Mouse (Mus musculus) limb, embryonic 12.5 days (tissue): ENCODE data around the gene Mmd2. TPM values are rescaled to one million over a fixed set of nuclear protein-coding genes. Genes with fewer than 3 reads are reported as not detected.

Experiments used
- ATAC-seq: fragments of 200-750 bp; cut with Nextera tagmentation; 2 replicates; pipeline ENCODE4 v1.8.0; 2017; ENCODE audit warnings: low read depth, moderate TSS enrichment; ENCODE audit not compliant: insufficient number of reproducible peaks, insufficient read depth, low FRiP score, low TSS enrichment
- H3K27ac ChIP-seq: fragments of 300-500 bp; sonication (generic); 2 replicates; pipeline ENCODE4 v1.5.1; 2016; ENCODE audit warnings: mild to moderate bottlenecking, moderate library complexity
- H3K27me3 ChIP-seq: fragments of 300-500 bp; sonication (generic); 2 replicates; pipeline ENCODE4 v1.6.1; 2016; ENCODE audit warnings: mild to moderate bottlenecking, moderate library complexity
- H3K36me3 ChIP-seq: fragments of 300-500 bp; sonication (generic); 2 replicates; pipeline ENCODE4 v1.6.1; 2016; ENCODE audit warnings: mild to moderate bottlenecking, moderate library complexity
- H3K4me1 ChIP-seq: fragments of 300-500 bp; sonication (generic); replicated peaks from 2 replicates; pipeline ENCODE4 v1.6.1; 2016
- H3K4me2 ChIP-seq: fragments of 300-500 bp; sonication (generic); 2 replicates; pipeline ENCODE4 v1.6.1; 2016; ENCODE audit warnings: mild to moderate bottlenecking, moderate library complexity
- H3K4me3 ChIP-seq: fragments of 300-500 bp; sonication (generic); replicated peaks from 2 replicates; pipeline ENCODE4 v1.5.1; 2016; ENCODE audit warnings: mild to moderate bottlenecking
- H3K9ac ChIP-seq: fragments of 300-500 bp; sonication (generic); replicated peaks from 2 replicates; pipeline ENCODE4 v1.6.1; 2016; ENCODE audit warnings: mild to moderate bottlenecking, moderate library complexity
- H3K9me3 ChIP-seq: fragments of 300-500 bp; sonication (generic); 2 replicates; pipeline ENCODE4 v1.6.1; 2016; ENCODE audit warnings: mild to moderate bottlenecking, moderate library complexity
- WGBS: fragments of 180-500 bp; shearing (Covaris S2); methylation state at CpG from one replicate; pipeline ENCODE4 v1.1.7; 2016; 5-methylcytosine and 5-hydroxymethylcytosine counted together
- polyA plus RNA-seq: library from polyadenylated mRNA; unstranded; fragments of >200 nt; fragmentation: Nextera tagmentation; extraction: Ambion mirVana; gene quantifications from 2 replicates; pipeline ENCODE4 v1.2.1, GENCODE M21; 2016

Gene Mmd2
- polyA plus RNA-seq, 1 experiment from 2014 or later = 1.2 TPM

DNA sequence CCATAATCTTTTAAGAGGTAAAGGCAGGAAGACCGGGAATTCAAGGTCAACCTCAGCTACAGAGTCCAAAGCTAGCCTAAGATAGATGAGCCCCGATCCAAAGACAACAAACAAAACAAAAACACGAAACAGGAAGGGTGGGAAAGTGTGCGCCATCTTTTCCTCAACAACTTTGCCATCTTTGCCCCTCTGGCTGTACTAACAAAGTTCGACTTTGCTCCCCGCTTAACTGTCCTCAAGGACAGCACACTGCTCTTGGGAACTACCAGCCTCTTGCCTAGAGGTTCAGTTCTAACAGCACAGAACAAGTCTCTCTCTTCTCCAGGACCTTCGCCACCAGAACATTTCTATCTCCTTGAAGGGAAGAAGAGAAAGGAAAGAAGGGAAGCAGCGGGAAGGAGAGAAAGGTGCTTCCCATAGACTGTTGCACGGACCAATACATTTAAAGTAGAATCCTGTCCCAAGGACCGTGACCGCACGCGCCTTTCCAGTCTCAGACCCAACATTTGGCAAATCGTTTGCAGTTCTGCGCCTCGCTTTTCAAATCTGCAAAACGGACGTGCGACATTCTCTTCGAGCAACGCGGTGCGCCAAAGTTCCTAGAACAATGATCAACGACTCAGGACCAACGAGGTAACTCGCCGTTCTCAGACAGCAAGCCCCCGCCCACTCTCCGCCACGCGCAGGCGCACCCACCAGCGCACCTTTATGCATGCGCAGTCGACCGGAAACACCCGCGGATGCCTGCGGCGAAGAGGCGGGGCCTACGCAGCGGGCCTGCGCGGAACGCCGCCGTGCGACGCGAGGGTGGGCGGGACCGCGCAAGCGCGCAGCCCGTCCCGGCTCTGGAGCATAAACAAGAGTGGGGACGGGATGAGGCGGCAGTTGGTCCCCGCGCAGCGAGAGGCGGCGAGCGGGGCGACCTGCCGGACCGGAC is 20.4 kb upstream of the Mmd2 start:
- ATAC-seq = peak; percentile 97
- Histone ChIP-seq H3K27ac (peak overlapping the region; percentile 83), H3K9ac (peak overlapping the region; percentile 89), H3K4me2 (peak overlapping the region; percentile 81), H3K9me3 (no peaks in the 10 kb centered on the region), H3K36me3 (peaks cover 20% of the 10 kb centered on the region), H3K27me3 (no peaks in the 10 kb centered on the region), H3K4me3 (peak overlapping the region; percentile 98), H3K4me1 (peaks cover 12% of the 10 kb centered on the region)
- WGBS = under 1% methylated on average over 69 of the region's 69 CpGs

DNA sequence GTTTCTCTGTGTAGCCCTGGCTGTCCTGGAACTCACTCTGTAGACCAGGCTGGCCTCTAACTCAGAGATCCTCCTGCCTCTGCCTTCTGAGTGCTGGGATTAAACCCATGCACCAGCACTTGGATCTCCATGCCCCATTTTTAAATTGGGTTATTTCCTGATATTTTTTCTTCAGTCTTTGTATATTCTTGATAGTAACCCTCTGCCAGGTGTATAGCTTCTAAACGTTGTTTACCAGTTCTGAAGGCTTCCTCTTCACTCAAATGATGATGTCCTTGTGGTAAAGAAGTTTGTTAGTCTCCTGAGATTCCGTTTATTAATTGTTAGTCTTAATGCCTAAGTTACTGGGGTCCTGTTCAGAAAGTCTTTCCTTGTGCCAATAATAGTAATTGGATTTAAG is 18.8 kb upstream of the Mmd2 start, which contains the start of gene Wipi2:
TSS of gene Wipi2 (plus strand) at position 301 of the 400 bp plus-strand sequence.
- Histone ChIP-seq H3K27ac (0 out of 2 replicates have a peak within 1 kb of the TSS, but pooled peaks have one; percentile 83), H3K9me3 (no peaks in the 10 kb centered on the region), H3K4me3 (peak within 1 kb of the TSS; percentile 98), H3K27me3 (no peaks in the 10 kb centered on the region), H3K4me1 (peaks cover 12% of the 10 kb centered on the region), H3K36me3 (peaks cover 7% of the 10 kb centered on the region; the same call in 1 of the 2 replicates), H3K9ac (peak within 1 kb of the TSS; percentile 89), H3K4me2 (peak within 1 kb of the TSS; percentile 81)
- 86% methylated on average over 2 of the region's 2 CpGs for WGBS
- ATAC-seq = no peak

DNA sequence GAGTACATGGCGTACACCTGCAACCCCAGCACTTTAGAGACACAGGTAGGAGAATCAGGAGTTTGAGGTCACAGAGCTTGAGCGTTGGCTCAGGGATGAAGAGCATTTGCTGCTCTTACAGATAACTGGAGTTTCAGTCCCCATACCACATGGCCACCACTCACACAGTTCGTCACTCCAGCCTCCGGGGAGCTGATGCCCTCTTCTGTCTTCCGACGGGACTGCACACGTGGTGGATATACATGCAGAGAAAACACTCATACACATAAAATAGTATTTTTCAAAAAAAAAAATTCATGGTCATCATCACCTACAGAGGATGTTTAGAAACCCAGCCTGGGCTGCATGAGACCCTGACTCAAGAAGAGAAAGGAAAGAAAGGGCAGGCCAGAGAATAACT is 14.5 kb upstream of the Mmd2 start:
- H3K27ac ChIP-seq = no peak overlapping the region
- WGBS = 89% methylated on average over 7 of the region's 7 CpGs
- H3K4me1 ChIP-seq = no peaks in the 10 kb centered on the region
- no peak overlapping the region for H3K4me3 ChIP-seq
- H3K9ac ChIP-seq = no peak overlapping the region
- H3K27me3 ChIP-seq = no peaks in the 10 kb centered on the region
- H3K9me3 ChIP-seq = no peaks in the 10 kb centered on the region
- ATAC-seq = no peak
- no peaks in the 10 kb centered on the region for H3K36me3 ChIP-seq
- H3K4me2 ChIP-seq = no peak overlapping the region

DNA sequence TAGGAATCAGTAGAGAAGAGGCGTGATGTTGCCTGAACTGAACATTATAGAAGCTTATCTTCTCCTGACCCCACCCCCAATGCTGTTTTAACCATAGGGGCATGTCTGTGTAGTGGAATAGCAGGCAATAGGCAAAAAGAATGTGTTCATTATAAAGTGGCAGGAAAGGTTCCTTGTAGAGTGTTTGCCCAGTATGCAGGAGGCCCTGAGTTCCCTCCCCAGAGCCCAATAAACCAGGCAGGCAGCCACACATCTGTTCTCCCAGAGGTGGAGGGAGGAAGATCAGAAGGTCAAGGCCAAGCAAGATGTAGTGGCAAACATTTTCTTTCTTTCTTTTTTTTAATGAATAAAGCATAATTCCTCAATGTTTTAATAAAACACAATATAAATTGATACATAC is 13.5 kb upstream of the Mmd2 start:
- Histone ChIP-seq H3K9me3 (no peaks in the 10 kb centered on the region), H3K27ac (no peak overlapping the region), H3K27me3 (no peaks in the 10 kb centered on the region), H3K4me1 (no peaks in the 10 kb centered on the region), H3K4me3 (no peak overlapping the region), H3K9ac (no peak overlapping the region), H3K36me3 (no peaks in the 10 kb centered on the region), H3K4me2 (no peak overlapping the region)
- 74% methylated on average over 1 of the region's 1 CpGs for WGBS
- no peak for ATAC-seq

DNA sequence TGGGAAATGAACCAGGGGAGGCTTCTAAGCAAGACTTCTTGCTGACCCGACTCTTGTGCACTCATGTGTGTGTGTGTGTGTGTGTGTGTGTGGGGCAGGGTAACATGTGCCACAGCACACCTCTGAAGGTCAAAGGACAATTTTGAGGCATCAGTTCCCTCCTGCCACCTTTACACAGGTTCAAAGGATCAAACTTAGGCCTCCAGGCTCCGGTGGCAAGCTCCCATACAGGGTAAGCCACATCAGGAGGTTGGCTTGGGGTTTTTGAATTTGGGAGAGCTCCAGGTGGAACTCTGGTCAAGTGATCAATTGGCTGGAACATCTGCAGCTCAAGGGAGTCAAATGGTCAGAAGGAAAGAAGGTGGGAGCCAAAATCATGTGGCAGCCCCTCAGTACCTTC is 12.8 kb upstream of the Mmd2 start:
- Histone ChIP-seq H3K36me3 (no peaks in the 10 kb centered on the region), H3K27ac (no peak overlapping the region), H3K4me2 (no peak overlapping the region), H3K27me3 (no peaks in the 10 kb centered on the region), H3K9me3 (no peaks in the 10 kb centered on the region), H3K4me3 (no peak overlapping the region), H3K9ac (no peak overlapping the region), H3K4me1 (no peaks in the 10 kb centered on the region)
- WGBS = 81% methylated on average over 2 of the region's 2 CpGs
- no peak for ATAC-seq

DNA sequence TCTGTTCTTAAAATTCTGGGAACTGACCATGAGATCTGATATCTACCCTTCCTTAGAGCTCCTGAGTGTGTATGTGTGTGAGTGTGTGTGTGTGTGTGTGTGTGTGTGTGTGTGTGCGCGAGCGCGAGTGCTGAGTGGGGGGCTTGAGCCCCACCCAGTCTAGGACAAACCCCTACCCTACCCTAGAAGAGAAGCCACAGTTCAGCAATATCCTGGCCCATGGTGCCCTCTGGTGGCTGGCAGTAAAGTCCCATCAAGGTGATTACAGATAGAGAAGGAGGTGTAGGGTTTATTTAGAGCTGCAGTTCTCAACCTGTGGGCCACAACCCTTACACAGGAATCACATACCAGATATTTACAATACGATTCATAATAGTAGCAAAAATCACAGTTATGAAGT is 11.3 kb upstream of the Mmd2 start:
- Histone ChIP-seq H3K36me3 (no peaks in the 10 kb centered on the region), H3K27me3 (no peaks in the 10 kb centered on the region), H3K27ac (no peak overlapping the region), H3K4me3 (no peak overlapping the region), H3K9me3 (no peaks in the 10 kb centered on the region), H3K9ac (no peak overlapping the region), H3K4me1 (no peaks in the 10 kb centered on the region), H3K4me2 (no peak overlapping the region)
- WGBS = 18% methylated on average over 5 of the region's 5 CpGs
- ATAC-seq = no peak

DNA sequence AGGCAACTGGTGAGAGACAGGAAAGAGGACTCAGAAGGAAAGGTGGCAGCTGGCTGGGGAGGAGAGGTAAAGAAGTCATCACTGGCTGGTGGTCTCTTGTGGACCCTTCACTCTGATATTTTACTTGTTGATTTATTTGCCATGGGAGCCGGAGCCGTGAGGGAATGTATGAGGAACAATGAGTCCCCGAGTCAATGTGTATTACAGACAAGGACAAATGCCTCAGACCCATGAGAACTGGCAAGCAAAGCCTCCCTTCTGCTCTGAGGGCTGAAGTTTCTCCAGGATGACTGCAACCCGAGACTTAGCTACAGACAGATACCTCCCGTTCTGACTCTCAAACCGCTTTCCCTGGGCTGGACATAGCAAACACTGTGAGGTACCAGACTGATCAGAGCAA is 7.7 kb upstream of the Mmd2 start:
- WGBS = 57% methylated on average over 6 of the region's 6 CpGs
- no peak for ATAC-seq
- H3K4me2 ChIP-seq = no peak overlapping the region
- H3K9me3 ChIP-seq = no peaks in the 10 kb centered on the region
- no peak overlapping the region for H3K4me3 ChIP-seq
- H3K4me1 ChIP-seq = no peaks in the 10 kb centered on the region
- H3K36me3 ChIP-seq = no peaks in the 10 kb centered on the region
- H3K27me3 ChIP-seq = no peaks in the 10 kb centered on the region
- no peak overlapping the region for H3K27ac ChIP-seq
- H3K9ac ChIP-seq = no peak overlapping the region

DNA sequence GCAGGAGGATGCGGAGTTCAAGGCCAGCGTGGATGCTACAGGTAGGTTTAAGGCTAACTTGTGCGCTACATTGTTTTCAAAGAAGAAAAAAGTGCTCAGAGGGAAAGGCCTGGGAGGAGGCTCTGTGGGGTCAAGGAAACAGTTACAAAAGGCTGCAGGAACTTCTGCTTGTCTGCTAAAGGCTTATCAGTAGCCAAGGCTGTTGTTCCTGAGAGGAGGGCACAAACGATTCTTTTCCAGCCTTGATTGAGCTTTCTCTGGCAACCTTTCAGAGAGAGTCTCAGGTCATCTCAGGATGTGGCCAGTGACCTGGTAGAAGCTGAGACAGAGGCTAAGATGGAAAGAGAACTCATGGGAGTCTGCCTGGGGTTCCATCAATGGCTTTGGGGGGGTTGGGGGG is 7.0 kb upstream of the Mmd2 start:
- no peaks in the 10 kb centered on the region for H3K27me3 ChIP-seq
- WGBS = 88% methylated on average over 4 of the region's 4 CpGs
- no peak for ATAC-seq
- no peak overlapping the region for H3K9ac ChIP-seq
- H3K9me3 ChIP-seq = no peaks in the 10 kb centered on the region
- H3K4me2 ChIP-seq = no peak overlapping the region
- no peak overlapping the region for H3K4me3 ChIP-seq
- H3K36me3 ChIP-seq = no peaks in the 10 kb centered on the region
- H3K4me1 ChIP-seq = no peaks in the 10 kb centered on the region
- H3K27ac ChIP-seq = no peak overlapping the region

DNA sequence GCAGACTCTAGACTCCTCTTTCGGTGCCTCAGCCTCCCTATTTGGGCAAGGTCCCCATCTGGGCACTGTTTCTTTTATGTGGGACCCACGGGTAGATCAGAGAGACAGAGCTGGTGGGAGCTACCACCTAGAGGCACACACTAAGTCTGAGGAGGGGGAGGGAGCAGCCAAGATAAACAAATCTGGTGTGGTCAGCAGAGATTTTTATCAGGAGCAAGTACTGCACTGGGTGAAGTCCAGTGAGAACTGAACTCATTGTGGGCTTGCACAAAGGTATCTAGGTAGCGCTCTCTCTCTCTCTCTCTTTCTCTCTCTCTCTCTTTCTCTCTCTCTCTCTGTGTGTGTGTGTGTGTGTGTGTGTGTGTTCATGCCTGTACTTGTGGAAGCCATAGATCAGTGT is 5.9 kb upstream of the Mmd2 start:
- Histone ChIP-seq H3K27me3 (peaks cover 11% of the 10 kb centered on the region), H3K9me3 (no peaks in the 10 kb centered on the region), H3K4me1 (no peaks in the 10 kb centered on the region), H3K4me2 (no peak overlapping the region), H3K9ac (no peak overlapping the region), H3K4me3 (no peak overlapping the region), H3K27ac (no peak overlapping the region), H3K36me3 (no peaks in the 10 kb centered on the region)
- 60% methylated on average over 3 of the region's 3 CpGs for WGBS
- ATAC-seq = no peak

DNA sequence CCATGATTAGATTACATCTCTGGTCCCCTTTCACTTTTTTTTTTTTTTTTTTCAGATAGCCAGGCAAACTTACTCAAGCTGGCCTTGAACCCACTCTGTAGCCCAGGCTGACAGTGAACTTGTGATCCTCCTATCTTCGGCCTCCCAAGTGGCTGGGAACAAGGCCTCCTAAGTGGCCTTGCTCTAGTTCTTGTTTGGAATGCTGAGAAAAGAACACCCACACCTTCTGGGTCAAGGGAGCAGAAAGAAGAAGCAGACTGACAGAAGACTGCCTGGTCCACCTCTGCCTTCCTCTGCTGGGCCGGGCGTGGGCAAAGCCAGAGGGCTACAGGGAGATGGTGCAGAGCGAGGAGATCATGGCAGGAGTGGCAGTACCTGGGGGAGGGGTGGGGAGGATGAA is 1.8 kb upstream of the Mmd2 start:
- Histone ChIP-seq H3K27ac (no peak overlapping the region), H3K9ac (no peak overlapping the region), H3K27me3 (peaks cover 37% of the 10 kb centered on the region), H3K9me3 (no peaks in the 10 kb centered on the region), H3K4me3 (no peak overlapping the region), H3K36me3 (no peaks in the 10 kb centered on the region), H3K4me1 (peaks cover 9% of the 10 kb centered on the region; the same call in 1 of the 2 replicates), H3K4me2 (no peak overlapping the region)
- ATAC-seq = no peak
- WGBS = 84% methylated on average over 4 of the region's 4 CpGs

DNA sequence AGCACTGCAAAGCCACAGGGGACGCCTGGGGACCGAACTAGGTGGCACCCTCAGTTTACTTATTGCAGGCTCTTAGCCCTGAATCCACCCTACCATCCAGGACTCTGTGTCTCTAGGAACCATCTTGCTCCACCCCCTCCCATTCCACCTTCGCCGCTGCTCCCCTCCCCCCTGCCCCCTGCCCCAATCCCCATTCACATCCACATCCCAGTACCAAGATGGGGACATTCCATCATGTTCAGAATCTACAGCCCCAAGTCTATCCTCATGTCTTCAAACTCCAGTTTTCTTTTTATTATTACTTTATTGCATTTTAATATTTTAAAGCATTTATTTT is 357 bp upstream of the Mmd2 start:
- Histone ChIP-seq H3K4me2 (peak overlapping the region; percentile 84), H3K9me3 (no peaks in the 10 kb centered on the region), H3K9ac (peak overlapping the region; percentile 58), H3K36me3 (no peaks in the 10 kb centered on the region), H3K4me3 (peak overlapping the region; percentile 45), H3K27ac (no peak overlapping the region), H3K4me1 (peaks cover 9% of the 10 kb centered on the region; the same call in 1 of the 2 replicates), H3K27me3 (peaks cover 37% of the 10 kb centered on the region)
- WGBS = 8% methylated on average over 4 of the region's 4 CpGs
- no peak; the same call in 1 of the 2 replicates for ATAC-seq

DNA sequence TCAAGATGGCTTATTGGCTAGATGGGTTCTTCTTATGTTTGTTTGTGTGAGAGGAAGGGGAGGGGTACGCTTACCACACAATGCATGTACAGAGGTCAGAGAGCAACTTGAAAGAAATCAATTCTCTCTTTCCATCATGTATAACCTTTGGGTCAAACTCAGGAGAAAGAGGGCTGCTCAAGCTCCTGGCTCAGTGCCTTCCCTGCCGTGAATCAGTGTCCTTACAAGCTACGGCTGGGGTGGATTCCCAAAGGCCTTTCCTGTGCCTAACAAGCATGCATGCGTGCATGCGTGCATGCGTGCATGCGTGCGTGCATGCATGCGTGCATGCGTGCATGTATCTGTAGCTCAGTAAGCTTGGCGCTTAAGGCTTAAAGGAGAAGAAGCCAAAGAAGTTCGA is 3.3 kb downstream of the Mmd2 start:
- H3K4me1 ChIP-seq = peaks cover 9% of the 10 kb centered on the region; the same call in 1 of the 2 replicates
- no peak overlapping the region for H3K4me3 ChIP-seq
- H3K36me3 ChIP-seq = no peaks in the 10 kb centered on the region
- H3K27ac ChIP-seq = no peak overlapping the region
- peaks cover 34% of the 10 kb centered on the region for H3K27me3 ChIP-seq
- H3K9me3 ChIP-seq = no peaks in the 10 kb centered on the region
- 91% methylated on average over 12 of the region's 12 CpGs for WGBS
- ATAC-seq = no peak
- H3K9ac ChIP-seq = no peak overlapping the region
- no peak overlapping the region for H3K4me2 ChIP-seq
